Mouse (Mus musculus): Measurements from ENCODE around the gene Smarca4. TPM values are rescaled to one million over a fixed set of nuclear protein-coding genes. Genes with fewer than 3 reads are reported as not detected.

The Smarca4 gene
- polyA plus RNA-seq, 1 experiment from 2014 or later: 136 TPM

DNA sequence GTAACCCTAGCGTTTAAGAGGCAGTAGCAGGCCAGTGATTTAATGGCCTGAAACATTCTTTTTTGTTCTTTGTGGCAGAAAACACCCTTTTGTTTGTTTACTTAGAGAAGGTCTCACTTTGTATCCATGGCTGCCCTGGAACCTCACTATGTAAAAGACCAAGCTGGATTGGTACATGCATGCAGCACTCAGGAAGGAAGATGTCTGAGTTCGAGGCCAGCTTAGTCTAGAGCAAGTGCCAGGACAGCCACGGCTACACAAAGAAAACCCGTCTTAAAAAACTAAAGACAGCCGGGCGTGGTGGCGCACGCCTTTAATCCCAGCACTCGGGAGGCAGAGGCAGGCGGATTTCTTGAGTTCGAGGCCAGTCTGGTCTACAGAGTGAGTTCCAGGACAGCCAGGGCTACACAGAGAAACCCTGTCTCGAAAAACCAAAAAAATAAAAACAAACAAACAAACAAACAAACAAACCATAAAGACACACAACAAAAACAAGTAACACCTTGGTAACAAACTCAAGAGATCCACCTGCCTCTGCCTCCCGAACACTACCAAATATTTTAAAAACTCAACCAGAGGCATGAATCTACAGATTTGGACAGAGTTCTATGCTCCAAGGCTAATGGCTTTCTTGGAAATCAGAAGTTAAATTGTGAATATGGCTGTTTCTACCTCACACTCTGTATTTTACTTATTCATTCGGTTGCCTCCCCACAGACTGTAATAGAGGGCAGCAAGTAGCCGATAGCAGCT, 929 bp upstream of the Smarca4 start:
- 81% methylated on average over 15 of the region's 15 CpGs for WGBS
- no peak for DNase-seq (ENCODE audit: low spot score, missing footprints)
- H3K9me3 ChIP-seq (ENCODE audit: control insufficient read depth, low read length): no peaks in the 10 kb centered on the region

DNA sequence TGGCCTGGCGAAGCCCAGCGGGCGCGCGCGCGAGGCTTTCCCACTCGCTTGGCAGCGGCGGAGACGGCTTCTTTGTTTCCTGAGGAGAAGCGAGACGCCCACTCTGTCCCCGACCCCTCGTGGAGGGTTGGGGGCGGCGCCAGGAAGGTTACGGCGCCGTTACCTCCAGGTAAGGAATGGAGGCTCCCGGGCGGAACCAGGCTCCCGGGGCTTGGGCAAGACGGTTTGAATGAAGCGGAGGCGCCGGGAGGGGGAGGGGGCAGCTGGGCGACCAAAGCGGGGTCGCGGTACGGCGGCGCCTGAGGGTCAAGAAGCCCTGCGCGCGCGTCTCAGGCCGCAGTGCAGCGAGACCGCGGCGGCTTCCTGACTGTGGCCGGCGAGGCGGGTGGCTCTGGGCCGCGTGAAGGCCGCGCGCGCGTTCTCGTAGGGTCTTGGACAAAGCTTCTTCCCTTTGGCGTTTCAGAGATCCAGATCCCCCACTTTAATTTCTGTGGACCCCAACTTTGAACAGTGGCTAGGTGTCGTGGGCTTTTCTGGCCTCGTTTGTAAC, 338 bp downstream of the Smarca4 start:
- Histone ChIP-seq H3K27me3 (ENCODE audit: control insufficient read depth, insufficient read depth, low read length) (no peaks in the 10 kb centered on the region), H3K4me2 (peak overlapping the region; percentile 61), H3K4me1 (ENCODE audit: control insufficient read depth, insufficient read depth, low read length) (peaks cover 13% of the 10 kb centered on the region), H3K4me3 (ENCODE audit: low read depth, low read length) (peak overlapping the region; percentile 60), H3K9me3 (ENCODE audit: control insufficient read depth, low read length) (no peaks in the 10 kb centered on the region), H3K9ac (ENCODE audit: low read length) (peak overlapping the region; percentile 86), H3K36me3 (ENCODE audit: control insufficient read depth, insufficient read depth, low read length) (no peaks in the 10 kb centered on the region; the same call in 1 of the 2 replicates), H3K27ac (ENCODE audit: low read depth, low read length) (peak overlapping the region; percentile 87)
- DNase-seq (ENCODE audit: low spot score, missing footprints) (peak; percentile 99), ATAC-seq (ENCODE audit: low FRiP score) (peak; percentile 85)
- under 1% methylated on average over 53 of the region's 57 CpGs for WGBS

More for the DNA sequence above, 929 bp upstream of the Smarca4 start:
- Histone ChIP-seq H3K36me3 (ENCODE audit: control insufficient read depth, insufficient read depth, low read length) (no peaks in the 10 kb centered on the region; the same call in 1 of the 2 replicates), H3K4me3 (ENCODE audit: low read depth, low read length) (peak overlapping the region; percentile 60), H3K27me3 (ENCODE audit: control insufficient read depth, insufficient read depth, low read length) (no peaks in the 10 kb centered on the region), H3K27ac (ENCODE audit: low read depth, low read length) (peak overlapping the region; percentile 92), H3K4me2 (peak overlapping the region; percentile 54), H3K9ac (ENCODE audit: low read length) (peak overlapping the region; percentile 80), H3K4me1 (ENCODE audit: control insufficient read depth, insufficient read depth, low read length) (peaks cover 13% of the 10 kb centered on the region)
- ATAC-seq (ENCODE audit: low FRiP score): no peak

- WGBS: 8% methylated on average over 10 of the region's 10 CpGs
Observed at GRCm38 (mm10) chr9:21617066-21617465, 1.1 kb downstream of the Smarca4 start.

DNA sequence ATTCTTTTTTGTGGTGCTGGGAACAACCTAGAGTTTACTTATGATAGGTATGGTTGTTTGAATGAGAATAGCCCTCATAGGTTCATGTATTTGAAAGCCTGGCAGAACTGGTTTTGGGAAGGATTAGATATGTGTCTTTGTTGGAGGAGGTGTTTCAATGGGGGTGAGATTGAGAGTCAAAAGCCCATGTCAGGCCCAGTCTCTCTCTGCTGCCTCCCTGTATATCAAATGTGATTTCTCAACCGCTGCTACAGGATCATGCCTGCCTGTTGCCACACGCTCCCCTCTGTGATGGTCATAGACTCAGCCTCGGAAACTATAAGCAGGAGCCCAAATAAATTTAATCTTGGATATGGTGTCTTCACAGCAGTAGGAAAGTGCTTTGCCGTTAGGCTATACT, 4.3 kb downstream of the Smarca4 start:
- no peak overlapping the region for H3K4me3 ChIP-seq (ENCODE audit: low read depth, low read length)
- DNase-seq (ENCODE audit: low spot score, missing footprints) (no peak), ATAC-seq (ENCODE audit: low FRiP score) (no peak)
- no peak overlapping the region for H3K9ac ChIP-seq (ENCODE audit: low read length)
- H3K36me3 ChIP-seq (ENCODE audit: control insufficient read depth, insufficient read depth, low read length): no peaks in the 10 kb centered on the region; the same call in 1 of the 2 replicates
- no peaks in the 10 kb centered on the region for H3K9me3 ChIP-seq (ENCODE audit: control insufficient read depth, low read length)
- 89% methylated on average over 4 of the region's 4 CpGs for WGBS
- no peak overlapping the region for H3K4me2 ChIP-seq
- H3K27ac ChIP-seq (ENCODE audit: low read depth, low read length): no peak overlapping the region
- peaks cover 11% of the 10 kb centered on the region; the same call in 1 of the 2 replicates for H3K4me1 ChIP-seq (ENCODE audit: control insufficient read depth, insufficient read depth, low read length)
- H3K27me3 ChIP-seq (ENCODE audit: control insufficient read depth, insufficient read depth, low read length): no peaks in the 10 kb centered on the region

More at GRCm38 (mm10) chr9:21617066-21617465, 1.1 kb downstream of the Smarca4 start:
- Histone ChIP-seq H3K4me1 (ENCODE audit: control insufficient read depth, insufficient read depth, low read length) (peaks cover 13% of the 10 kb centered on the region), H3K27ac (ENCODE audit: low read depth, low read length) (peak overlapping the region; percentile 87), H3K27me3 (ENCODE audit: control insufficient read depth, insufficient read depth, low read length) (no peaks in the 10 kb centered on the region), H3K4me2 (peak overlapping the region; percentile 61), H3K9me3 (ENCODE audit: control insufficient read depth, low read length) (no peaks in the 10 kb centered on the region), H3K36me3 (ENCODE audit: control insufficient read depth, insufficient read depth, low read length) (no peaks in the 10 kb centered on the region; the same call in 1 of the 2 replicates), H3K4me3 (ENCODE audit: low read depth, low read length) (peak overlapping the region; percentile 60), H3K9ac (ENCODE audit: low read length) (peak overlapping the region; percentile 86)
- ATAC-seq (ENCODE audit: low FRiP score) (no peak), DNase-seq (ENCODE audit: low spot score, missing footprints) (peak; percentile 93)

DNA sequence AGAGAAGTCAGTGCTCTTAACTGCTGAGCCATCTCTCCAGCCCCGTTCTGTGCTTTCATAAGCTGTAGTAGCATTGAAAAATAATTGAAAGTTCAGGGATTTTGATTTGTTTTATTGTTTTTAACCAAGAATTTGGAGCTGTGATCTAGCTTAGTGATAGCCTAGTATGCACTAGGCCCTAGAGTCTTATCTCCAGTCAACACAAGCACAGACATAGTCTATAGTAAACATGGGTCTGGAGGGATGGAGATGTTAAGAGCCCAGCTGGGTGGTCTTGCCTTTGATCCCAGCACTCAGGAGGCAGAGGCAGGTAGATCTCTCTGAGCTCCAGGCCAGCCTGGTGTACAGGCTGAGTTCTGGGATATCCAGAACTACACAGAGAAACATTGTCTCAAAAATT, 6.7 kb downstream of the Smarca4 start:
- 95% methylated on average over 1 of the region's 1 CpGs for WGBS
- no peak overlapping the region for H3K4me3 ChIP-seq (ENCODE audit: low read depth, low read length)
- DNase-seq (ENCODE audit: low spot score, missing footprints) (no peak), ATAC-seq (ENCODE audit: low FRiP score) (no peak)
- H3K9me3 ChIP-seq (ENCODE audit: control insufficient read depth, low read length): no peaks in the 10 kb centered on the region
- H3K27me3 ChIP-seq (ENCODE audit: control insufficient read depth, insufficient read depth, low read length): no peaks in the 10 kb centered on the region
- no peak overlapping the region for H3K9ac ChIP-seq (ENCODE audit: low read length)
- H3K4me2 ChIP-seq: no peak overlapping the region
- no peaks in the 10 kb centered on the region; the same call in 1 of the 2 replicates for H3K36me3 ChIP-seq (ENCODE audit: control insufficient read depth, insufficient read depth, low read length)
- H3K4me1 ChIP-seq (ENCODE audit: control insufficient read depth, insufficient read depth, low read length): peaks cover 7% of the 10 kb centered on the region; the same call in 1 of the 2 replicates
- no peak overlapping the region for H3K27ac ChIP-seq (ENCODE audit: low read depth, low read length)

GRCm38 (mm10) chr9:21625342-21626339, 9.7 kb downstream of the Smarca4 start:
- Histone ChIP-seq H3K4me1 (ENCODE audit: control insufficient read depth, insufficient read depth, low read length) (no peaks in the 10 kb centered on the region), H3K36me3 (ENCODE audit: control insufficient read depth, insufficient read depth, low read length) (no peaks in the 10 kb centered on the region)
- WGBS: 90% methylated on average over 10 of the region's 10 CpGs

GRCm38 (mm10) chr9:21626571-21626970, 10.6 kb downstream of the Smarca4 start:
- Histone ChIP-seq H3K9ac (ENCODE audit: low read length) (no peak overlapping the region), H3K4me1 (ENCODE audit: control insufficient read depth, insufficient read depth, low read length) (no peaks in the 10 kb centered on the region), H3K27me3 (ENCODE audit: control insufficient read depth, insufficient read depth, low read length) (no peaks in the 10 kb centered on the region), H3K27ac (ENCODE audit: low read depth, low read length) (no peak overlapping the region), H3K4me3 (ENCODE audit: low read depth, low read length) (no peak overlapping the region), H3K36me3 (ENCODE audit: control insufficient read depth, insufficient read depth, low read length) (no peaks in the 10 kb centered on the region), H3K9me3 (ENCODE audit: control insufficient read depth, low read length) (no peaks in the 10 kb centered on the region), H3K4me2 (no peak overlapping the region)
- DNase-seq (ENCODE audit: low spot score, missing footprints) (no peak), ATAC-seq (ENCODE audit: low FRiP score) (no peak)

More at GRCm38 (mm10) chr9:21625342-21626339, 9.7 kb downstream of the Smarca4 start:
- Histone ChIP-seq H3K9ac (ENCODE audit: low read length) (no peak overlapping the region), H3K9me3 (ENCODE audit: control insufficient read depth, low read length) (no peaks in the 10 kb centered on the region), H3K27me3 (ENCODE audit: control insufficient read depth, insufficient read depth, low read length) (no peaks in the 10 kb centered on the region), H3K4me3 (ENCODE audit: low read depth, low read length) (no peak overlapping the region), H3K4me2 (no peak overlapping the region), H3K27ac (ENCODE audit: low read depth, low read length) (no peak overlapping the region)
- DNase-seq (ENCODE audit: low spot score, missing footprints) (no peak), ATAC-seq (ENCODE audit: low FRiP score) (no peak)

DNA sequence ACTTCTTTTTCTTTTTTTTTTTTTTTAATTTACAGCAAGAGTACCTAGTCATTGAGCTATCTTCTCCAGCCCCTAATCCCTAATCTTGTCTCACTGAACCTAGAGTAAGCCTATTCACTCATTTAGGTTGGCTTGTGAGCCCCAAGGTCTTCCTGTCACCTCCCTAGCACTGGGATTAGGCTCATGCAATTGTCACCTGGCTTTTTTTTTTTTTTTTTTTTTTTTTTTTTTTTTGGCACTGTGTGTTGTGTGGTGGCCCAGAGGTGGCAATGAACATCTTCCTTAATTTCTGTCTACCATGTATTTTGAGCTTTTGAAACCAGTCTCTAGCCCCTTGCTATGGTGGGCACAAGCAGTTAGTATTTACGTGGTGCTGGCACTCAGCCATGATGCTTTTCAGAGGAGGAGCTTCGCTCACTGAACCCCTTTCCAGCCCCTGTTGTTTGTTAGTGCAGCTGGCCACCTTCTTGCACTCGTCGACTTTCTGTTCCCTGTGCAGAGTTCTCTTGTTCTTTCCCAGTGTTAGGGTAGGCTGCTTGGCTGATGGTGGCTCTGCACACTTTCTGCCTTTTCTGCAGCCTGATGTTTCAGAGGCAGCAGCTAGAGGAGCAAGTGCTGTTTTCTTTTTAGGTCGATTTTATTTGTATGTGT, 11.3 kb downstream of the Smarca4 start:
- Histone ChIP-seq H3K9ac (ENCODE audit: low read length) (no peak overlapping the region), H3K4me1 (ENCODE audit: control insufficient read depth, insufficient read depth, low read length) (no peaks in the 10 kb centered on the region), H3K36me3 (ENCODE audit: control insufficient read depth, insufficient read depth, low read length) (no peaks in the 10 kb centered on the region), H3K9me3 (ENCODE audit: control insufficient read depth, low read length) (no peaks in the 10 kb centered on the region), H3K4me3 (ENCODE audit: low read depth, low read length) (no peak overlapping the region), H3K27ac (ENCODE audit: low read depth, low read length) (no peak overlapping the region), H3K27me3 (ENCODE audit: control insufficient read depth, insufficient read depth, low read length) (no peaks in the 10 kb centered on the region), H3K4me2 (no peak overlapping the region)
- ATAC-seq (ENCODE audit: low FRiP score) (no peak), DNase-seq (ENCODE audit: low spot score, missing footprints) (no peak)
- 92% methylated on average over 5 of the region's 5 CpGs for WGBS

All from midbrain, embryonic 11.5 days (tissue).